Mouse (Mus musculus) ES-E14 (cell line): ENCODE measurements around the gene Cux1. TPM values are rescaled to one million over a fixed set of nuclear protein-coding genes. Genes with fewer than 3 reads are reported as not detected.

ENCODE experiments used
- DNase-seq: peaks from one replicate; pipeline ENCODE4 v3.0.0-alpha.2; 2013; ENCODE audit warnings: low read depth, low spot score
- H3K27ac ChIP-seq: 2 replicates; pipeline ENCODE4 v1.5.1; 2012; ENCODE audit warnings: low read depth, mild to moderate bottlenecking, low read length, moderate library complexity, mixed read lengths; ENCODE audit not compliant: poor library complexity, insufficient read depth, severe bottlenecking
- H3K36me3 ChIP-seq: 2 replicates; pipeline ENCODE4 v1.6.1; 2012; ENCODE audit warnings: mild to moderate bottlenecking, low read length, moderate library complexity, mixed read lengths; ENCODE audit not compliant: control insufficient read depth, poor library complexity, insufficient read depth, severe bottlenecking
- H3K4me1 ChIP-seq, 2 experiments: fragments of 150-350 bp in 1 of 2; sonication (generic) in 1 of 2; 2 replicates each; pipeline ENCODE4 v1.6.1; 2012; ENCODE audit warnings: low read length in 2 of 2, mild to moderate bottlenecking in 1 of 2, mixed read lengths in 1 of 2; ENCODE audit not compliant: control insufficient read depth in 2 of 2, insufficient read depth in 2 of 2, poor library complexity in 1 of 2
- H3K4me3 ChIP-seq, 2 experiments: fragments of 150-350 bp in 1 of 2; sonication (generic) in 1 of 2; 2 replicates each; pipeline ENCODE4 v1.5.1; 2012; ENCODE audit warnings: low read length in 2 of 2, low read depth in 1 of 2, mild to moderate bottlenecking in 1 of 2, mixed read lengths in 1 of 2; ENCODE audit not compliant: insufficient read depth in 1 of 2, poor library complexity in 1 of 2, severe bottlenecking in 1 of 2
- H3K9ac ChIP-seq: 2 replicates; pipeline ENCODE4 v1.6.1; 2012; ENCODE audit warnings: low read depth, mild to moderate bottlenecking, low read length, mixed read lengths; ENCODE audit not compliant: poor library complexity, insufficient read depth, severe bottlenecking
- H3K9me3 ChIP-seq: fragments of 150-350 bp; sonication (generic); 2 replicates; pipeline ENCODE4 v1.6.1; 2012; ENCODE audit warnings: low read depth, mild to moderate bottlenecking, low read length; ENCODE audit not compliant: control insufficient read depth, insufficient read depth
- CHD2 ChIP-seq: IDR thresholded peaks from 2 replicates; pipeline ENCODE4 v1.6.1; 2014; ENCODE audit warnings: mild to moderate bottlenecking, low read depth, low read length, inconsistent platforms
- HCFC1 ChIP-seq: IDR thresholded peaks from 2 replicates; pipeline ENCODE4 v1.6.1; 2012; ENCODE audit warnings: low read length, inconsistent platforms, borderline replicate concordance; ENCODE audit not compliant: insufficient read depth
- MAFK ChIP-seq: IDR thresholded peaks from 2 replicates; pipeline ENCODE4 v1.6.1; 2014; ENCODE audit warnings: mild to moderate bottlenecking, low read depth, low read length, inconsistent platforms; ENCODE audit not compliant: insufficient read depth
- ZC3H11A ChIP-seq: IDR thresholded peaks from 2 replicates; pipeline ENCODE4 v1.6.1; 2012; ENCODE audit warnings: low read depth, mild to moderate bottlenecking, inconsistent platforms, low read length, borderline replicate concordance
- ZNF384 ChIP-seq: IDR thresholded peaks from 2 replicates; pipeline ENCODE4 v1.6.1; 2012; ENCODE audit warnings: low read depth, low read length, inconsistent platforms
- in situ Hi-C, 2 experiments: fragments of 600-800 bp; cut with MboI; formaldehyde crosslinking; loops; one replicate each; pipeline ENCODE4 v1.15.1; 2025; ENCODE audit warnings: low sequenced_read_pairs in 2 of 2, inconsistent platforms in 1 of 2; ENCODE audit not compliant: unreplicated experiment in 2 of 2
- total RNA-seq: library from RNA; depleted of rRNA; stranded (reverse); fragments of 300-350 nt; gene quantifications from 2 replicates; pipeline ENCODE4 v1.2.3, GENCODE M21; 2012

Cux1 gene
- total RNA-seq, 1 experiment = 23.6 TPM

GRCm38 (mm10) chr5:136252899-136253298 lies 314.4 kb downstream of the Cux1 start:
- TF ChIP-seq MAFK = no peak
- peak; percentile 80 for TF ChIP-seq ZC3H11A
- Histone ChIP-seq H3K9me3 (no peaks in the 10 kb centered on the region), H3K4me3 (peak overlapping the region; percentile 52 to 73; a peak in 3 of 4 replicates), H3K9ac (peak overlapping the region; percentile 77), H3K4me1 (peaks cover 0 to 6% of the 10 kb centered on the region in 2 experiments; a peak in 2 of 4 replicates), H3K36me3 (no peaks in the 10 kb centered on the region), H3K27ac (no peak overlapping the region)
- in situ Hi-C loops = loop anchor here in 1 of 2 experiments (5.0 kb wide), 1 partner anchor 56 kb away; the partner anchor contains the start of gene Prkrip1
- DNase-seq = peak; percentile 87

GRCm38 (mm10) chr5:136251004-136251403 lies 316.3 kb downstream of the Cux1 start:
- DNase-seq = peak; percentile 47
- Histone ChIP-seq H3K9ac (no peak overlapping the region), H3K9me3 (no peaks in the 10 kb centered on the region), H3K4me1 (peaks cover 0 to 6% of the 10 kb centered on the region in 2 experiments; a peak in 2 of 4 replicates), H3K36me3 (no peaks in the 10 kb centered on the region), H3K4me3 (no peak overlapping the region), H3K27ac (no peak overlapping the region)
- TF ChIP-seq MAFK = no peak
- 0 out of 2 replicates have a peak, but pooled peaks have one; percentile 14 for TF ChIP-seq ZC3H11A
- no peak for TF ChIP-seq CHD2
- in situ Hi-C loops = loop anchor here in 1 of 2 experiments (5.0 kb wide), 1 partner anchor 54 kb away; the partner anchor contains the start of gene Prkrip1

- H3K9ac ChIP-seq = no peak overlapping the region
- no peak overlapping the region for H3K27ac ChIP-seq
- in situ Hi-C loops = no loop called here
- DNase-seq = no peak
- no peak overlapping the region for H3K4me3 ChIP-seq
- TF ChIP-seq MAFK = no peak
- H3K4me1 ChIP-seq = peaks cover 0 to 14% of the 10 kb centered on the region in 2 experiments; a peak in 2 of 4 replicates
- H3K36me3 ChIP-seq = no peaks in the 10 kb centered on the region
- H3K9me3 ChIP-seq = no peaks in the 10 kb centered on the region
Measured at GRCm38 (mm10) chr5:136248441-136248840, 318.8 kb downstream of the Cux1 start.

GRCm38 (mm10) chr5:136246452-136246838 lies 320.8 kb downstream of the Cux1 start, which contains the start of gene Sh2b2:
Gene Sh2b2, minus strand, starts transcription at chr5:136246556.
- in situ Hi-C loops = no loop called here
- Histone ChIP-seq H3K9me3 (no peaks in the 10 kb centered on the region), H3K27ac (no peak within 1 kb of the TSS), H3K4me1 (peaks cover 0 to 10% of the 10 kb centered on the region in 2 experiments; a peak in 2 of 4 replicates), H3K4me3 (peak within 1 kb of the TSS; percentile 86 to 87; a peak in 2 of 4 replicates), H3K36me3 (no peaks in the 10 kb centered on the region), H3K9ac (no peak within 1 kb of the TSS)
- DNase-seq = no peak
- TF ChIP-seq MAFK = no peak
- TF ChIP-seq HCFC1 = no peak
- TF ChIP-seq CHD2 = no peak
- TF ChIP-seq ZNF384 = no peak
- TF ChIP-seq ZC3H11A = no peak

- TF ChIP-seq ZC3H11A = no peak
- Histone ChIP-seq H3K4me1 (peaks cover 0 to 10% of the 10 kb centered on the region in 2 experiments; a peak in 2 of 4 replicates), H3K27ac (no peak overlapping the region), H3K9ac (no peak overlapping the region), H3K4me3 (peak overlapping the region; percentile 86 to 87; a peak in 3 of 4 replicates), H3K9me3 (no peaks in the 10 kb centered on the region), H3K36me3 (no peaks in the 10 kb centered on the region)
- DNase-seq = no peak
- in situ Hi-C loops = no loop called here
Measured at GRCm38 (mm10) chr5:136245541-136246451, 321.5 kb downstream of the Cux1 start.
